Mouse (Mus musculus) testis, adult 2 months (tissue): ENCODE measurements around the gene Doc2b.

Experiments used
- CTCF ChIP-seq: fragments of 200-500 bp; IDR thresholded peaks from 2 replicates; pipeline ENCODE4 v1.5.1; 2012; ENCODE audit warnings: low read depth, mild to moderate bottlenecking, inconsistent platforms, low read length, moderate library complexity; ENCODE audit not compliant: control insufficient read depth, insufficient read depth, insufficient replicate concordance
- POLR2A ChIP-seq: fragments of 200-500 bp; IDR thresholded peaks from 2 replicates; pipeline ENCODE4 v1.6.1; 2012; ENCODE audit warnings: low read depth, mild to moderate bottlenecking, inconsistent platforms, low read length, moderate library complexity; ENCODE audit not compliant: control insufficient read depth

GRCm38 (mm10) chr11:75765161-75765560 is 30.7 kb downstream of the Doc2b start:
- TF ChIP-seq CTCF (no peak), POLR2A (no peak)
